Mouse (Mus musculus) B cell, adult 67 days (primary cell): ENCODE measurements around the gene Gm12887. TPM values are rescaled to one million over a fixed set of nuclear protein-coding genes. Genes with fewer than 3 reads are reported as not detected.

ENCODE experiments used
- total RNA-seq, 2 experiments: library from RNA; stranded (reverse); gene quantifications; 4 replicates each; pipeline ENCODE4 v1.2.4; 2023

Gene Gm12887
- total RNA-seq = not detected

DNA sequence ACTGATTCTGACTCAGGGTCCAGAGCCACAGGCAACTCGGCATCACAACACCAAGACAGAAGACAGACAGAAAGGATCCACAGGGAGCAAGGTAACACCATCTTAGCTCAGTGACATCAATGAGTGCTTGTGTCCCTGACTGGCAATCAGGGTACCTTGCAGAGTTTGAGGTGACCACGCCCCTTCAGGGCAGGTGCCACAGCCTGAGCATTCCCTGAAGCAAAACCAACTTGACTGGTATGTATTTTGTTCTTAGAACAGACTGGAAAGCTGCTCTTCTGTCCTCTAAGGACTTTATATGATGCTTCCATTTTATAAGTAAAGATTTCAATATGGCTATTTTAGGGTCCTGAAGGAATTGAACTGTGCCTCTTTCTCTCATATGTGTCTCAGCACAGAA lies at the start of gene Gm12887:
Gene Gm12887, minus strand, starts transcription at position 101 of the 400 bp plus-strand sequence.

Other genes starting within 250 kb of the Gm12887 start
- gene Gm12886, start 199.0 kb downstream of the Gm12887 start, total RNA-seq = not detected